ENCODE assay signal across 8 mouse cellular contexts in genomic region chr3:88477735-88478134, GRCm38 (mm10). TPM values are rescaled to one million over a fixed set of nuclear protein-coding genes. Genes with fewer than 3 reads are reported as not detected.
DNase-seq lines count a peak whose midpoint lies in the region; ATAC-seq and TF ChIP-seq lines count a peak whose summit lies in the region.

No protein-coding gene starts in this region.

- no peak for TF ChIP-seq POLR2A in spleen, adult 2 months (IDR thresholded peaks at IDR 0.05; ENCODE audit: low read depth, low read length)

- no peak overlapping the region for H3K9ac ChIP-seq in intestine, embryonic 14.5 days (ENCODE audit: low read length)
- no peak overlapping the region for H3K9ac ChIP-seq in midbrain, embryonic 11.5 days (ENCODE audit: low read length)

- H3K27ac ChIP-seq in gastrocnemius, adult 2 months: no peak overlapping the region
- no peak overlapping the region for H3K27ac ChIP-seq in intestine, embryonic 14.5 days (ENCODE audit: low read depth)
- H3K27ac ChIP-seq in limb, embryonic 10.5 days: no peak overlapping the region
- H3K27ac ChIP-seq in midbrain, embryonic 11.5 days (ENCODE audit: low read depth, low read length): no peak overlapping the region
- H3K27ac ChIP-seq in spleen, adult 2 months (ENCODE audit: insufficient read depth, low read length): no peak overlapping the region

- 3% methylated on average over 8 of the region's 8 CpGs for WGBS in intestine, embryonic 14.5 days
- 4% methylated on average over 8 of the region's 8 CpGs for WGBS in limb, embryonic 10.5 days
- WGBS in midbrain, embryonic 11.5 days: 3% methylated on average over 8 of the region's 8 CpGs
- 2% methylated on average over 8 of the region's 8 CpGs for WGBS in spleen, adult 2 months

- H3K27me3 ChIP-seq in intestine, embryonic 14.5 days (replicated peaks; ENCODE audit: control insufficient read depth, insufficient read depth, low read length): no peaks in the 10 kb centered on the region
- peaks cover 23% of the 10 kb centered on the region for H3K27me3 ChIP-seq in limb, embryonic 10.5 days (ENCODE audit: low read depth, poor library complexity, severe bottlenecking)
- peaks cover 3% of the 10 kb centered on the region for H3K27me3 ChIP-seq in midbrain, embryonic 11.5 days (ENCODE audit: control insufficient read depth, insufficient read depth, low read length)
- H3K27me3 ChIP-seq in spleen, adult 2 months (ENCODE audit: control insufficient read depth, insufficient read depth, low read length): no peaks in the 10 kb centered on the region

- no peaks in the 10 kb centered on the region for H3K9me3 ChIP-seq in intestine, embryonic 14.5 days (ENCODE audit: control insufficient read depth, low read length)
- no peaks in the 10 kb centered on the region for H3K9me3 ChIP-seq in limb, embryonic 10.5 days (replicated peaks)
- no peaks in the 10 kb centered on the region for H3K9me3 ChIP-seq in midbrain, embryonic 11.5 days (ENCODE audit: control insufficient read depth, low read length)

- H3K4me3 ChIP-seq in gastrocnemius, adult 2 months: no peak overlapping the region
- H3K4me3 ChIP-seq in intestine, embryonic 14.5 days (ENCODE audit: low read depth, low read length): no peak overlapping the region
- no peak overlapping the region for H3K4me3 ChIP-seq in limb, embryonic 10.5 days
- no peak overlapping the region for H3K4me3 ChIP-seq in midbrain, embryonic 11.5 days (ENCODE audit: low read depth, low read length)
- no peak overlapping the region for H3K4me3 ChIP-seq in spleen, adult 2 months (ENCODE audit: extremely low read depth, insufficient read depth, insufficient read length)

- H3K36me3 ChIP-seq in intestine, embryonic 14.5 days (ENCODE audit: control insufficient read depth, insufficient read depth, low read length): no peaks in the 10 kb centered on the region
- H3K36me3 ChIP-seq in limb, embryonic 10.5 days: no peaks in the 10 kb centered on the region
- H3K36me3 ChIP-seq in midbrain, embryonic 11.5 days (ENCODE audit: control insufficient read depth, insufficient read depth, low read length): no peaks in the 10 kb centered on the region
- no peaks in the 10 kb centered on the region for H3K36me3 ChIP-seq in spleen, adult 2 months (ENCODE audit: control insufficient read depth, insufficient read depth, low read length)

- ATAC-seq in intestine, embryonic 14.5 days (replicated peaks; ENCODE audit: low FRiP score, low TSS enrichment, low read depth): peak; percentile 84
- ATAC-seq in midbrain, embryonic 11.5 days (ENCODE audit: low FRiP score): peak; percentile 79; the same call in 1 of the 2 replicates

- no peaks in the 10 kb centered on the region for H3K4me1 ChIP-seq in intestine, embryonic 14.5 days (replicated peaks; ENCODE audit: control insufficient read depth, insufficient read depth, low read length)
- 0 out of 2 replicates have a peak, but pooled peaks cover 11% of the 10 kb centered on the region for H3K4me1 ChIP-seq in limb, embryonic 10.5 days
- no peaks in the 10 kb centered on the region for H3K4me1 ChIP-seq in midbrain, embryonic 11.5 days (ENCODE audit: control insufficient read depth, insufficient read depth, low read length)
- H3K4me1 ChIP-seq in spleen, adult 2 months (ENCODE audit: control insufficient read depth, insufficient read depth, insufficient read length): no peaks in the 10 kb centered on the region

- intact Hi-C loops in gastrocnemius, adult 2 months (cut with DNase I): no loop called here

- no peak overlapping the region for H3K4me2 ChIP-seq in intestine, embryonic 14.5 days (ENCODE audit: low read length)
- no peak overlapping the region for H3K4me2 ChIP-seq in midbrain, embryonic 11.5 days

- DNase-seq in left cerebral cortex, adult 18-20 months (ENCODE audit: low spot score in 2 of 2): peak; percentile 85
- DNase-seq in left cerebral cortex, adult 11 months (ENCODE audit: low spot score): no peak
- DNase-seq in cerebellum, postnatal 25 days: peak; percentile 87 to 93
- peak; percentile 86 for DNase-seq in gastrocnemius, adult 2 months
- peak; percentile 96 for DNase-seq in intestine, embryonic 14.5 days (ENCODE audit: low spot score)
- peak; percentile 94 for DNase-seq in limb, embryonic 10.5 days (ENCODE audit: low spot score)
- peak; percentile 99 for DNase-seq in midbrain, embryonic 11.5 days (ENCODE audit: low spot score, missing footprints)
- peak; percentile 42 to 69 for DNase-seq in spleen, adult 2 months (ENCODE audit: low read depth in 1 of 2, low spot score in 2 of 2)

- no peak; the same call in 1 of the 2 replicates for TF ChIP-seq CTCF in gastrocnemius, adult 2 months (IDR thresholded peaks at IDR 0.05)
- TF ChIP-seq CTCF in spleen, adult 2 months (IDR thresholded peaks at IDR 0.05; ENCODE audit: extremely low read depth, insufficient read depth, insufficient read length, insufficient replicate concordance): peak; percentile 84

RNA-seq across cellular contexts. Expression of gene Sema4a, which starts 16.8 kb away (rescaled TPM):
- 10 to 100 TPM; 70.4 to 76.5 TPM for total RNA-seq in left cerebral cortex, adult 18-20 months (2021)
- 1 to 10 TPM; 1.2 to 1.8 TPM for total RNA-seq in gastrocnemius, adult 2 months (2021)
- 11.1 and 13.3 TPM in 2 replicates for polyA plus RNA-seq in intestine, embryonic 14.5 days (2014; fragmentation: Nextera tagmentation; extraction: Ambion mirVana)
- 4.7 and 6.7 TPM in 2 replicates for polyA plus RNA-seq in limb, embryonic 10.5 days (2016; fragmentation: Nextera tagmentation; extraction: Ambion mirVana)
- polyA plus RNA-seq in midbrain, embryonic 11.5 days (2014; fragmentation: Nextera tagmentation; extraction: Ambion mirVana): 6.3 and 6.8 TPM in 2 replicates
- 54.3 and 67.0 TPM in 2 replicates for polyA plus RNA-seq in spleen, adult 2 months (2012; rRNA removed)

RNA-seq across cellular contexts. Expression of gene Lmna, which starts 32.0 kb away (rescaled TPM):
- 10 to 100 TPM; 61.3 to 67.9 TPM for total RNA-seq in left cerebral cortex, adult 18-20 months (2021)
- total RNA-seq in gastrocnemius, adult 2 months (2021): 10 to 100 TPM; 67.5 to 82.5 TPM
- polyA plus RNA-seq in intestine, embryonic 14.5 days (2014; fragmentation: Nextera tagmentation; extraction: Ambion mirVana): 86.0 and 96.0 TPM in 2 replicates
- 9.2 and 14.5 TPM in 2 replicates for polyA plus RNA-seq in limb, embryonic 10.5 days (2016; fragmentation: Nextera tagmentation; extraction: Ambion mirVana)
- polyA plus RNA-seq in midbrain, embryonic 11.5 days (2014; fragmentation: Nextera tagmentation; extraction: Ambion mirVana): 17.9 and 21.2 TPM in 2 replicates
- polyA plus RNA-seq in spleen, adult 2 months (2012; rRNA removed): 51.3 and 72.3 TPM in 2 replicates

RNA-seq across cellular contexts. Expression of gene Slc25a44, which starts 52.8 kb away (rescaled TPM):
- 10 to 100 TPM; 77.0 to 78.9 TPM for total RNA-seq in left cerebral cortex, adult 18-20 months (2021)
- 10 to 100 TPM; 16.1 to 18.5 TPM for total RNA-seq in gastrocnemius, adult 2 months (2021)
- 19.7 and 20.1 TPM in 2 replicates for polyA plus RNA-seq in intestine, embryonic 14.5 days (2014; fragmentation: Nextera tagmentation; extraction: Ambion mirVana)
- 16.7 and 18.0 TPM in 2 replicates for polyA plus RNA-seq in limb, embryonic 10.5 days (2016; fragmentation: Nextera tagmentation; extraction: Ambion mirVana)
- polyA plus RNA-seq in midbrain, embryonic 11.5 days (2014; fragmentation: Nextera tagmentation; extraction: Ambion mirVana): 20.8 and 22.3 TPM in 2 replicates
- 13.9 and 17.1 TPM in 2 replicates for polyA plus RNA-seq in spleen, adult 2 months (2012; rRNA removed)

RNA-seq across cellular contexts. Expression of gene Mex3a, which starts 54.5 kb away (rescaled TPM):
- 1 to 10 TPM; 2.7 to 3.1 TPM for total RNA-seq in left cerebral cortex, adult 18-20 months (2021)
- under 1 TPM; 0.15 to 0.20 TPM for total RNA-seq in gastrocnemius, adult 2 months (2021)
- 19.8 and 23.8 TPM in 2 replicates for polyA plus RNA-seq in intestine, embryonic 14.5 days (2014; fragmentation: Nextera tagmentation; extraction: Ambion mirVana)
- 28.9 and 34.8 TPM in 2 replicates for polyA plus RNA-seq in limb, embryonic 10.5 days (2016; fragmentation: Nextera tagmentation; extraction: Ambion mirVana)
- 44.5 and 45.1 TPM in 2 replicates for polyA plus RNA-seq in midbrain, embryonic 11.5 days (2014; fragmentation: Nextera tagmentation; extraction: Ambion mirVana)
- 1.00 and 1.0 TPM in 2 replicates for polyA plus RNA-seq in spleen, adult 2 months (2012; rRNA removed)
